Mouse (Mus musculus) liver, embryonic 14.5 days (tissue): ENCODE data around the gene Spata13. TPM values are rescaled to one million over a fixed set of nuclear protein-coding genes. Genes with fewer than 3 reads are reported as not detected.

ENCODE experiments used
- ATAC-seq: fragments of 200-750 bp; cut with Nextera tagmentation; 2 replicates; pipeline ENCODE4 v1.8.0; 2017; ENCODE audit warnings: moderate number of reproducible peaks, mild to moderate bottlenecking, moderate library complexity; ENCODE audit not compliant: insufficient read depth
- DNase-seq, 3 experiments: peaks; one replicate each; pipeline ENCODE4 v3.0.0-alpha.2; 2012 to 2013; ENCODE audit warnings: low read depth in 3 of 3, low spot score in 3 of 3
- H3K27ac ChIP-seq: fragments of 300-500 bp; sonication (generic); 2 replicates; pipeline ENCODE4 v1.5.1; 2014; ENCODE audit warnings: moderate library complexity, mild to moderate bottlenecking, control low read depth, inconsistent platforms
- H3K27me3 ChIP-seq: fragments of 300-500 bp; sonication (generic); 2 replicates; pipeline ENCODE4 v1.6.1; 2014; ENCODE audit warnings: mild to moderate bottlenecking, low read length, moderate library complexity; ENCODE audit not compliant: control insufficient read depth, insufficient read depth
- H3K36me3 ChIP-seq: fragments of 300-500 bp; sonication (generic); replicated peaks from 2 replicates; pipeline ENCODE4 v1.6.1; 2014; ENCODE audit warnings: low read depth; ENCODE audit not compliant: control insufficient read depth, insufficient read depth
- H3K4me1 ChIP-seq, 2 experiments: fragments of 200-500 bp in 1 of 2; fragments of 300-500 bp in 1 of 2; sonication (generic) in 1 of 2; replicated peaks; 2 replicates each; pipeline ENCODE4 v1.6.1; 2012 to 2014; ENCODE audit warnings: antibody characterized with exemption in 1 of 2, inconsistent platforms in 1 of 2, low read length in 1 of 2; ENCODE audit not compliant: control insufficient read depth in 2 of 2, insufficient read depth in 2 of 2
- H3K4me2 ChIP-seq: fragments of 300-500 bp; sonication (generic); 2 replicates; pipeline ENCODE4 v1.6.1; 2014; ENCODE audit warnings: low read depth, mild to moderate bottlenecking, control low read depth, moderate library complexity
- H3K4me3 ChIP-seq, 2 experiments: fragments of 200-500 bp in 1 of 2; fragments of 300-500 bp in 1 of 2; sonication (generic) in 1 of 2; 2 replicates each; pipeline ENCODE4 v1.5.1; 2012 to 2014; ENCODE audit warnings: low read depth in 2 of 2, low read length in 2 of 2, mild to moderate bottlenecking in 2 of 2, control low read depth in 1 of 2, inconsistent platforms in 1 of 2, moderate library complexity in 1 of 2; ENCODE audit not compliant: insufficient read depth in 1 of 2
- H3K9ac ChIP-seq: fragments of 300-500 bp; sonication (generic); replicated peaks from 2 replicates; pipeline ENCODE4 v1.6.1; 2014; ENCODE audit warnings: mild to moderate bottlenecking, control low read depth, moderate library complexity
- H3K9me3 ChIP-seq: fragments of 300-500 bp; sonication (generic); 2 replicates; pipeline ENCODE4 v1.6.1; 2016; ENCODE audit warnings: low read length, mixed read lengths; ENCODE audit not compliant: control insufficient read depth
- CTCF ChIP-seq: IDR thresholded peaks from 2 replicates; pipeline ENCODE4 v1.5.1; 2016; ENCODE audit warnings: antibody characterized with exemption, low read depth, control low read depth
- EP300 ChIP-seq: IDR thresholded peaks from 2 replicates; pipeline ENCODE4 v1.6.1; 2016; ENCODE audit warnings: antibody characterized with exemption, low read depth
- WGBS: fragments of 180-500 bp; shearing (Covaris S2); extraction: QIAGEN DNeasy Blood & Tissue Kit; methylation state at CpG from one replicate; pipeline ENCODE4 v1.1.7; 2014; ENCODE audit not compliant: insufficient replicate concordance; 5-methylcytosine and 5-hydroxymethylcytosine counted together
- polyA plus RNA-seq, 2 experiments: library from polyadenylated mRNA; depleted of rRNA in 1 of 2; stranded (reverse) in 1 of 2; unstranded in 1 of 2; fragments of >200 nt; fragmentation: Nextera tagmentation in 1 of 2; extraction: Ambion mirVana in 1 of 2; gene quantifications; 2 replicates each; pipeline versions ENCODE4 v1.2.1 to v1.2.3; 2012 to 2014

Gene Spata13
- polyA plus RNA-seq, 2 experiments: 5.5 to 14.1 TPM

DNA sequence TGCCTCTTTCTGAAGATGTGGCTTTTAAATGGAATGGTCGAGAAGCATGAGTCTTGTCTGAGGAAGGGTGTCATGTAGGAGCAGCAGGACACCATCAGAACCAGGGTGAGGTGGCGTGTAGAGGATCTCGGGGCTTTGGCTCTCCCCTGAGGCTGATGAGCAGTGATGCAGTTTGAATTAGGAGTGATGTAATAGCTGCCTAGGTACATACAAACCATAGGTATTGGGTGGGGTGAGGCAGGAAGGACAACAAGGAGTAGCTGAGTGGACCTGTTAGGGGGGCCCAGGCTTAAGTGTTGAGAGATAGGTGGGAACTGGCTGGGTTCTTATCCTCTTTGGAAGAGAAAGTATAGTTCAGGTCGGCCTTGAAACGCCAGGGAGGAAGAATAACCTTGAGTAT is 106.7 kb downstream of the Spata13 start:
- H3K27me3 ChIP-seq: no peaks in the 10 kb centered on the region
- ATAC-seq: no peak
- no peaks in the 10 kb centered on the region for H3K9me3 ChIP-seq
- TF ChIP-seq EP300: no peak
- TF ChIP-seq CTCF: no peak
- WGBS: 62% methylated on average over 5 of the region's 5 CpGs
- H3K4me2 ChIP-seq: no peak overlapping the region
- H3K27ac ChIP-seq: no peak overlapping the region
- no peak for DNase-seq
- H3K4me1 ChIP-seq: peaks cover 6 to 28% of the 10 kb centered on the region in 2 experiments; a peak in 3 of 4 replicates
- H3K4me3 ChIP-seq: no peak overlapping the region
- H3K9ac ChIP-seq: no peak overlapping the region
- H3K36me3 ChIP-seq: no peaks in the 10 kb centered on the region

DNA sequence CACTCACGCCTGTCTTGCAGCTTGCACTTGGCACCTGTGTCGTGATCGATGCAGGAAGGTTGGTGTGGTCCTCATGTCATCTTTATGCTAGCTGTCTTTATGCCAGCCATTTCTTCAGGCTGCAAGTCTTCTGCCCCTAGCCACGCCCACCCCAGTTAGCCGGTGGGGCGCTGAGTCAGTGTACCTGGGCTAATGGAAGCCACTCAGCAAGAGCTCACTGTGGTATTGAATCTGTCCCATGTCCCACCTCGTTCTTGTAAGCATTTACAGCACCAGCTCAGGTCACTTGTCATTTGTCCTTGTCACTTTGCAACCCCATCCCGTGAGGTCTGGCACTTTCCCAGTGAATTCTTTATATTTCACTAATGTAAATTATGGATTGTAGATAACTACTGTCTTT is 107.2 kb downstream of the Spata13 start:
- Histone ChIP-seq H3K36me3 (no peaks in the 10 kb centered on the region; the same call in 1 of the 2 replicates), H3K4me1 (peaks cover 4 to 27% of the 10 kb centered on the region in 2 experiments; a peak in 3 of 4 replicates), H3K27ac (no peak overlapping the region), H3K4me3 (no peak overlapping the region), H3K9ac (no peak overlapping the region), H3K27me3 (no peaks in the 10 kb centered on the region), H3K9me3 (no peaks in the 10 kb centered on the region), H3K4me2 (no peak overlapping the region)
- ATAC-seq (no peak), DNase-seq (no peak)
- TF ChIP-seq EP300: no peak
- no peak for TF ChIP-seq CTCF
- WGBS: 60% methylated on average over 8 of the region's 8 CpGs

- no peak for DNase-seq
- WGBS: 58% methylated on average over 6 of the region's 6 CpGs
- Histone ChIP-seq H3K4me2 (no peak overlapping the region), H3K36me3 (no peaks in the 10 kb centered on the region; the same call in 1 of the 2 replicates), H3K27ac (no peak overlapping the region), H3K9ac (no peak overlapping the region), H3K9me3 (no peaks in the 10 kb centered on the region), H3K4me3 (no peak overlapping the region), H3K4me1 (peaks cover 0 to 22% of the 10 kb centered on the region in 2 experiments; a peak in 3 of 4 replicates), H3K27me3 (no peaks in the 10 kb centered on the region)
- ATAC-seq: no peak
- TF ChIP-seq EP300 (no peak), CTCF (no peak)
Observed at GRCm38 (mm10) chr14:60741490-60741981, 107.7 kb downstream of the Spata13 start.

DNA sequence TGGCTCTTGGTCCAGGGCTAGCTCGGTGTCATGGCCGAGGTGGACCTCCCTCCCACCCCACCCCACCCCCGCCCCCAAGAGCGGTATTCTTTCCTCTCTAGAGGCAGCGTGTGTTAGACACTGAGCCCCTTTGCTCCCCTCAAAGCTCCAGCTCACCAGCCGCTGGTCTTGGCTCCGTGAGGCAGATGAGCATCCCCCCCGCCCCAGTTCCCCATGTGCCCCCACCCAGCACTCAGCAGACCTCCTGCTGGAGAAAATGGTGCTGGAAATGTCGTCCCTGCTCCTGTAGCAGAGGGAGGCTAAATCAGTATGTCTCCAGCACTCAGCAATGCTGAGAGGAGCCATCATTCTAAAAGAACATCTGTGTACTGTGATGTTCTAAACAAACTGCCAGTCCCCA is 109.9 kb downstream of the Spata13 start:
- Histone ChIP-seq H3K36me3 (no peaks in the 10 kb centered on the region; the same call in 1 of the 2 replicates), H3K4me1 (0 out of 4 replicates have a peak, but pooled peaks cover 0 to 12% of the 10 kb centered on the region in 2 experiments), H3K27ac (no peak overlapping the region), H3K9me3 (no peaks in the 10 kb centered on the region), H3K27me3 (no peaks in the 10 kb centered on the region), H3K4me3 (no peak overlapping the region), H3K9ac (no peak overlapping the region), H3K4me2 (no peak overlapping the region)
- ATAC-seq: no peak
- no peak for DNase-seq
- TF ChIP-seq CTCF (no peak), EP300 (no peak)
- WGBS: 67% methylated on average over 9 of the region's 9 CpGs

- DNase-seq: no peak
- ATAC-seq: no peak
- Histone ChIP-seq H3K36me3 (no peaks in the 10 kb centered on the region; the same call in 1 of the 2 replicates), H3K4me1 (0 out of 4 replicates have a peak, but pooled peaks cover 0 to 8% of the 10 kb centered on the region in 2 experiments), H3K4me2 (no peak overlapping the region), H3K27ac (no peak overlapping the region), H3K9ac (no peak overlapping the region), H3K9me3 (no peaks in the 10 kb centered on the region), H3K27me3 (no peaks in the 10 kb centered on the region), H3K4me3 (no peak overlapping the region)
- WGBS: 42% methylated on average over 6 of the region's 6 CpGs
- no peak for TF ChIP-seq EP300
- TF ChIP-seq CTCF: no peak
Observed at GRCm38 (mm10) chr14:60745201-60745600, 111.4 kb downstream of the Spata13 start.
